Mouse (Mus musculus): Measurements from ENCODE around the gene Spon1.

- no peak for TF ChIP-seq POLR2A (IDR thresholded peaks at IDR 0.05; ENCODE audit: insufficient read depth, low read length)
- TF ChIP-seq CTCF (IDR thresholded peaks at IDR 0.05; ENCODE audit: low read depth, low read length), result no peak
These were observed 323.1 kb downstream of the Spon1 start for GRCm38 (mm10) chr7:114088918-114089317.

Data from ES-Bruce4 (cell line).